Mouse (Mus musculus): ENCODE results near the gene Prkch.

DNA sequence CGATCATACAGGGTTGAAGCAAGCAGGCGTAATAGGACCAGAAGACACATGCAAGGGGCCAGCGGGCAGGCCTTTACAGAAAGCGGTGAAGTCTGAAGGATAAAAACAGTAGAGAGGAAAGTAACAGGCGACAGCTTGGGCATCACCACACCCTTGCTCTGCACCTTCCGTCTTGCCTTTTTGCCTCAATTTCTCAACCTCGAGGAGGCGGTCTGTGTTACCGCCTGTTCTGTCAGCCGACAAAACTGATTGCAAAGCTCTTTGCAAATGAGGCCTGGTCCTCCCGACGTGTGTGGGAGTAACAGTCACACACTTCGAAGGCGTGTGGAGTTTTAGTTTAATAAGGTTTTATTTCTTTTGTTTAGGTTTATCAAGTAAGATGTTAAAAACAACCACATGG is 43.3 kb downstream of the Prkch start:
- TF ChIP-seq EP300 (optimal IDR thresholded peaks at IDR 0.05), result no peak
- no peak for TF ChIP-seq CTCF (IDR thresholded peaks at IDR 0.05; ENCODE audit: low read depth)

All from stomach, postnatal 0 days (tissue).